Mouse (Mus musculus): ENCODE results near the gene Gdpd2. TPM values are rescaled to one million over a fixed set of nuclear protein-coding genes. Genes with fewer than 3 reads are reported as not detected.
A peak's percentile ranks its signal among the peaks of the same experiment; 100 is the strongest.

The Gdpd2 gene
- 3.6 and 3.8 TPM in 2 replicates for polyA plus RNA-seq (2016; fragmentation: Nextera tagmentation; extraction: Ambion mirVana)

DNA sequence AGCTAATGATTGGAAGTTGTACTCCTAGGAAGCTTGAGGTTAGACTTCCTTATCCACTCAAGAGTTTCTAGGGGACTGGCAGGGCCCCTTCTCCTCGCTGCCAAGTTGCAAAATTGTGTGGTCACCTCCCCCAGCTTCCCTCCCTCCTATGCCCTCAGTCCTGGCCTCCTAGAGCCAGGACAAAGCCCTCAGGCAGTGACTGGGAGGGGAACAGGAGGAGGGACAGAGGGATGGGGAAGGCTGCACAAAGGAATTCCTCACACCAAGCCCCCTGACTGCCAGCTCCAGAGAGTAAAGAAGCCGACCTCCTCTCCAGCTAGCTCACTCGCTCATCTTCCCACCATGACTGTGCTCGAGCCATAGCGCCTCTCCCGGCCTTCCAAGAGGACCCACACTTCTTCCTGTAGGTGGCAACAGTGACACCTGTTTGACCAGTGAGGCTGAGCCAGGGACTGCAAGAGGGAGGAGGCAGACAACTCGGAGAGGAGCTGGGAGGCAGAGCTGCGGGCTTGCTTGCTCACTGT is at the start of gene Gdpd2:
Gene Gdpd2, plus strand, starts transcription at position 209 of the 524 bp plus-strand sequence.
- peaks cover 29% of the 10 kb centered on the region for H3K36me3 ChIP-seq (replicated peaks)
- peak; percentile 51 for DNase-seq (ENCODE audit: extremely low spot score, low spot score)
- H3K4me3 ChIP-seq, result peak within 1 kb of the TSS; percentile 41
- WGBS, result 19% methylated on average over 8 of the region's 8 CpGs
- H3K27me3 ChIP-seq (ENCODE audit: poor library complexity, severe bottlenecking), result peaks cover 96% of the 10 kb centered on the region
- peak within 1 kb of the TSS; percentile 67 for H3K27ac ChIP-seq
- H3K9me3 ChIP-seq, result no peaks in the 10 kb centered on the region
- H3K4me1 ChIP-seq, result peaks cover 34% of the 10 kb centered on the region

DNA sequence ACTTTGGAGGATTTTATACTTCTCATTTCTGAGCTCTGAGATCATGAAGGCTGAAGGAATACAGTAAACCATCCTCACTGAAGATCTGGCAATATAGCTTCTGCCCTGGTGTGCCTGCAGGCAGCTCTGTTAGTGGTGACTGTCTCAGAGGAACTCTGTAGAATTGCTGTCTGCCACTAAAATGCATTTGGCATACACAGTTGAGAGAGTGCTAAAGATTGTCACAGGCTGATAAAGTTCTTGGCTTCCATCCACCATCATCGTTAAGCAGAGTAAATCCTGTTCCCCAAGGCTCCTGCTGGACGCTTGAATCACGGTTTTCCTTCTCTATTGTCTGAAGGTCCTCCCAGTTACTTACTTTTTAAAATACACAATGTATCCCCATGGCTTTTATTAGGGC is 43.1 kb upstream of the Gdpd2 start:
- H3K4me1 ChIP-seq, result no peaks in the 10 kb centered on the region
- H3K4me3 ChIP-seq, result no peak overlapping the region
- no peak overlapping the region for H3K27ac ChIP-seq
- H3K27me3 ChIP-seq (ENCODE audit: poor library complexity, severe bottlenecking), result peaks cover 56% of the 10 kb centered on the region
- no peaks in the 10 kb centered on the region for H3K9me3 ChIP-seq
- DNase-seq (ENCODE audit: extremely low spot score, low spot score), result no peak
- H3K36me3 ChIP-seq (replicated peaks), result peaks cover 45% of the 10 kb centered on the region
- 70% methylated on average over 3 of the region's 3 CpGs for WGBS

DNA sequence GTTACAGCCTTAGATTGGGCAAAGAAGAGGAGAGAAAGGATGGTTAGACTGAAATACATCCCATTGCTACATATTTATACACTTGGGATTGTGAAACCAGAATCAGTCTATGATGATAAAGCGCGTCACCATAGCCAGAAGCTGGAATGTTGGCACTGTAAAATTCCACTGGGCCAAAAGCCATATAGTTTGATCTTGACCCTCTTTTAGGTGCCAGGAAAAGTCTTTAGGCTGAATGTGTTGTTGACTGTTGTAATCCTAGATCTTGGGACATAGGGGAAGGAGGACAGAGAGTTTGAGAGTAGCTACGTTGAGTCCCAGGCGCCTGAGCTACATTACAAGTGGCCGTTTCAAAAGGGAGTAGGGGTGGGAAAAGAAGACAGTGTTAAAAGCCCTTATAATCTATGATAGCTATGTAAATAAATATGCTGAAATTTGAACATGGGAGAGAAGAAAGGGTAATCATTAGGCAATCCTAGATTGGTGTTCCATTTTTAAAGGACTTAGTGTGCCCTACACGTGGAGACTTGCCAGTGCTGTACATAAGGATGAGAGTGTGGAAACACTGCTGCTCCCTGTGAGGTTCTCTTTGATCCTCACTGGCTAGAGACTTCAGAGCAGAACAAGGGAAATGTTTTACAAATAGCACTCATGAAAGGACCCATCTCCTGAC is 42.2 kb upstream of the Gdpd2 start:
- H3K27ac ChIP-seq, result no peak overlapping the region
- H3K27me3 ChIP-seq (ENCODE audit: poor library complexity, severe bottlenecking), result peaks cover 63% of the 10 kb centered on the region
- no peak for DNase-seq (ENCODE audit: extremely low spot score, low spot score)
- H3K4me1 ChIP-seq, result no peaks in the 10 kb centered on the region
- no peak overlapping the region for H3K4me3 ChIP-seq
- 83% methylated on average over 6 of the region's 6 CpGs for WGBS
- peaks cover 50% of the 10 kb centered on the region for H3K36me3 ChIP-seq (replicated peaks)
- no peaks in the 10 kb centered on the region for H3K9me3 ChIP-seq

DNA sequence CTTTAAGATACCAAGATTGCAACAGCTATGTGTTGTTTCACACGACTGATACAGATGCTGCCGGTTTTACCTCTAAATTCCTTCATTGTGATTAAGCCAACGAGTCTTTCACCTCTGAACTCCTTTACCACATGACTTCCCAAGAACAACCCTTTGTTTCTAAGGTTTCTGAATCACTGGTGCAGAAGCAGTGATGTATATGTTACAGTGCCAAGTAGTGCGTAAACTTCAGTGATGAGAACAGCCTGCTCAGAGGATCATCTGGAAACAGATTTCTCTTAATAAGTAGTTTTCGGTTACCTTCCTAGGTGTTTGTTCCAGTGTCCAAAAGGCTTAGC is 41.7 kb upstream of the Gdpd2 start:
- Histone ChIP-seq H3K36me3 (replicated peaks) (peaks cover 50% of the 10 kb centered on the region), H3K4me1 (no peaks in the 10 kb centered on the region), H3K27ac (no peak overlapping the region), H3K4me3 (no peak overlapping the region), H3K27me3 (ENCODE audit: poor library complexity, severe bottlenecking) (peaks cover 66% of the 10 kb centered on the region), H3K9me3 (no peaks in the 10 kb centered on the region)
- WGBS, result 80% methylated on average over 5 of the region's 5 CpGs
- DNase-seq (ENCODE audit: extremely low spot score, low spot score), result no peak

DNA sequence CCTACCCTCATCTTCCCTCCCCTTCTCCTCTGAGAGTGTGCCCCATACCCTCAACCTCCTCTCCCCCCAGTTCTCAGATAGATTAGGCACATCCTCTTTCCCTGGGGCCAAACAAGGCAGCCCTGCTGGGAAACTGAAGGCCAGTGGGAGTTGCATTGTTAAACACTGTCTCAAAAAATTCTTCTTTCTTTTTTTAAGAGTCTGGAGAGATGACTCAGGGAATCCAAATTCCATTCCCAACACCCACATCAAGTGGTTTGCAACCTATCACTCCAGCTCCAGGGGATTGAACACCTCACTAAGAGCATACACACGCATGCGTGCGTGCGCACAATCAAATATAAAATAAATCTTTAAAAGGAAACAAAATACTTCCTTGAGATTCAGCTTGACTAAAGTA is 32.9 kb upstream of the Gdpd2 start:
- peaks cover 49% of the 10 kb centered on the region for H3K27me3 ChIP-seq (ENCODE audit: poor library complexity, severe bottlenecking)
- no peak overlapping the region for H3K27ac ChIP-seq
- H3K9me3 ChIP-seq, result no peaks in the 10 kb centered on the region
- over 99% methylated on average over 4 of the region's 4 CpGs for WGBS
- no peaks in the 10 kb centered on the region for H3K4me1 ChIP-seq
- no peak overlapping the region for H3K4me3 ChIP-seq
- no peak for DNase-seq (ENCODE audit: extremely low spot score, low spot score)
- peaks cover 75% of the 10 kb centered on the region for H3K36me3 ChIP-seq (replicated peaks)

DNA sequence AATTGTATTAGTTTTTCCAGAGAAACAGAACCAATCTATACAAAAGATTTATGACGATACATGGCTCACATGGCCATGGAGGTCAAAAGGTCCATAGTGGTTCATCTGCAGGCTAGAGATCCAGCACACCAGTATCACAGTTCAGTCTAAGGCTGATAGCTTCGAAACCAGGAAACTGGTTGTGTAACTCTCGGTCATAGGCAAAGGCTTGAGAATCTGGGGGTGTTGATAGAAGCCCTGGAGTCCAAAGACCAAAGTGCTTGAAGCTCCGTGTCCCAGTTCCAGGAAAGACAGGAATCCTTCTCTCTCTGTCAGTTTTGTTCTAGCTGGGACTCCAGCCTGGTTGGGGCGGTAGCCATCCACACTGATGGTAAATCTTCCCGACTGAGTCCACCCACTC is 21.6 kb upstream of the Gdpd2 start:
- no peak for DNase-seq (ENCODE audit: extremely low spot score, low spot score)
- peaks cover 48% of the 10 kb centered on the region for H3K27me3 ChIP-seq (ENCODE audit: poor library complexity, severe bottlenecking)
- no peak overlapping the region for H3K4me3 ChIP-seq
- no peaks in the 10 kb centered on the region for H3K4me1 ChIP-seq
- H3K27ac ChIP-seq, result no peak overlapping the region
- WGBS, result 94% methylated on average over 6 of the region's 6 CpGs
- H3K36me3 ChIP-seq (replicated peaks), result peaks cover 80% of the 10 kb centered on the region
- H3K9me3 ChIP-seq, result no peaks in the 10 kb centered on the region

DNA sequence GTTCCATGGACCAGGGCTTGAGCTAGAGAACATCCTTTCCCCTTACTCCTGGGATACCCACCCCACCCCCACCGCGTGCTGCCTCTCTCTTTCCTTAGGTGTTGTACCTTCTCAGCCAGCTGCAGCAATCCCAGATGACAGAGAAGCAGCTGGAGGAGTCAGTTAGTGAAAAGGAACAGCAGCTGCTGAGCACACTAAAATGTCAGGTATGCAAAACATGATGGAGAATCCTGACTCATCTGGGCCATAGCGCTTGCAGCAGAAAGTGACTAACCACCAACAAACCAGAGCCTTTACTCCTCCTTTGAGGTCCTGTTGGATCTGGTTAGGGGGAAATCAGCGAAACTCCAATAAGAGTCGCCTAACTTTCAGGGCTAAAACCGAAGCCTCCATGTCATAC is 13.5 kb upstream of the Gdpd2 start:
- Histone ChIP-seq H3K27ac (no peak overlapping the region), H3K9me3 (no peaks in the 10 kb centered on the region), H3K27me3 (ENCODE audit: poor library complexity, severe bottlenecking) (peaks cover 80% of the 10 kb centered on the region), H3K4me3 (no peak overlapping the region), H3K4me1 (no peaks in the 10 kb centered on the region), H3K36me3 (replicated peaks) (peaks cover 96% of the 10 kb centered on the region)
- no peak for DNase-seq (ENCODE audit: extremely low spot score, low spot score)
- 97% methylated on average over 6 of the region's 6 CpGs for WGBS

DNA sequence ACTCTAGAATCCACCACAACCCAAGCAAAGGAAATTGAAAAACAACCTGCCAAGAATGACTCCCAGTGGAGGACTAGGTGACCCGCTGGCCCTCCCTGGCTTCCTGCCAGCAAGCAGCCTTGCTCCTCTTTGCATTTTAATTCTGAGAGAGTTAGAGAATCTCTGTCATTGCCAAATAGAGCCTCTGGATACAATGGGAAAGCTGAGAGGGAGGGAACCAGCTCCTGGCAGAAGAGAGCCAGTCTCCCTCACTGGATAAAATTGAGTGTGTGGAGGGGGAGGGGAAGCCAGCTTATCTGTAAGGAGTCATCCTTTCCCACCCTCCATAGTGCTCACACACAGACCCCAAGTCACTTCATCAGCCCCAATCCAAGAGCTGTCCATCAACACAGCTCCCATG is 726 bp upstream of the Gdpd2 start:
- Histone ChIP-seq H3K27me3 (ENCODE audit: poor library complexity, severe bottlenecking) (peaks cover 99% of the 10 kb centered on the region), H3K4me3 (no peak overlapping the region), H3K36me3 (replicated peaks) (peaks cover 35% of the 10 kb centered on the region), H3K9me3 (no peaks in the 10 kb centered on the region), H3K4me1 (peaks cover 34% of the 10 kb centered on the region), H3K27ac (peak overlapping the region; percentile 67; the same call in 1 of the 2 replicates)
- DNase-seq (ENCODE audit: extremely low spot score, low spot score), result no peak
- 42% methylated on average over 1 of the region's 1 CpGs for WGBS

DNA sequence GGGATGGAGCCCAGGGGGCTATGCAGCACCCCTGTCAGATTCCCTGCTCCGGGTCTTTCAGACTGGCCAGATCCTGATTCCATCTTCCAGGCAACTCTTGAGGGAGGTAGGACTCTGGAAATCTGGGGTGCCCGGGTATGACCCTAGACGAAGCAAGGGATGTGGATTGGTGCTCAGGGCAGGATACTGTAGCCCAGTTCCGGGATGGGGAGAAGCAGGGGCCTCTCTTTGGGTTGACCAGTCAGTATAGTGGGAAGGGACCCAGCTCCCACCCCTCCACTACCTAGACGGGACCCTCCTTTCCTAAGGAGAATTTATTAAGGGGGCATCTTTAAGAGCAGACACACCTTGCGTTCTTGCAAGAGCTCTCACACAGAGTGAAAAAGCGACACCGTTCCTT is 593 bp downstream of the Gdpd2 start:
- H3K27ac ChIP-seq, result peak overlapping the region; percentile 67
- H3K27me3 ChIP-seq (ENCODE audit: poor library complexity, severe bottlenecking), result peaks cover 93% of the 10 kb centered on the region
- H3K9me3 ChIP-seq, result no peaks in the 10 kb centered on the region
- H3K4me1 ChIP-seq, result peaks cover 34% of the 10 kb centered on the region
- H3K4me3 ChIP-seq, result peak overlapping the region; percentile 41
- H3K36me3 ChIP-seq (replicated peaks), result peaks cover 24% of the 10 kb centered on the region
- no peak for DNase-seq (ENCODE audit: extremely low spot score, low spot score)
- 28% methylated on average over 8 of the region's 8 CpGs for WGBS

DNA sequence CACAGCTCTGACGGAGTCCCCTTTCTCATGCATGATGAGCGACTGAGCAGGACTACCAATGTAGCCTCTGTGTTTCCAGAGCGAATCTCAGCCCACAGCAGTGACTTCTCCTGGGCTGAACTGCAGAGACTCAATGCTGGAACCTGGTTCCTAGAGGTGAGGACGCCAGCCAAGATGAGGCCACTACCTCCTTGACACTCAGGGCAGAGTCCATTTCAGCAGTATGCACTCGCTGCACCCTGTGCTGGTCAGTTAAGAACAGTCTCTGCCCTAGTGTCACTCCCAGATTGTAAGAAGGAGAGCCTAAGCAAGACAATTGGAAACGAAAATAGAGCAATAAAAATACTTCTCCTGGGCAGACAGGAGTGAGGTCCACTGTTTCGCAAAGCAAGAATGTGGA is 4.7 kb downstream of the Gdpd2 start:
- WGBS, result 80% methylated on average over 7 of the region's 7 CpGs

DNA sequence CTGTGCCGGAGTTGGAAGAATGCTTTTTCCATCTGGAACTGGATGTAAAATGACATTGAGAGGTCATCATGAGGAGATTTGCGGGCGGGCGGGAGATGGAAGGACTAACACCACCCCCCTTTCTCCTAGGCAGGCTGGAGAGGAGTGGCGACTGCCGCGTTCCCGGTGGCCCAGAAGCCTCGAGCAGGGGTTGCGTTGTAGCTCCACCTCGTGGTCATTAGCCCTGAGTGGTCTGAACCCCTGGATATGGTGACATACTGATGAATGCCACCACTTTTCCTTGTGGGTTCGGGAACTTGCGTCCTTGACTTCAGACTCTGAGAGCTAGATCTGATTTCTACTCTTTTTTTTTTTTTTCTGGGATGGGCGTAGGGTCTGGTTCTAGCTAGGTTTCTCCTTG is 9.2 kb downstream of the Gdpd2 start:
- 17% methylated on average over 14 of the region's 14 CpGs for WGBS
- Histone ChIP-seq H3K36me3 (replicated peaks) (no peaks in the 10 kb centered on the region), H3K9me3 (0 out of 2 replicates have a peak, but pooled peaks cover 2% of the 10 kb centered on the region), H3K4me3 (peak overlapping the region; percentile 43), H3K4me1 (peaks cover 14% of the 10 kb centered on the region), H3K27ac (no peak overlapping the region), H3K27me3 (ENCODE audit: poor library complexity, severe bottlenecking) (peaks cover 81% of the 10 kb centered on the region)
- peak; percentile 36 for DNase-seq (ENCODE audit: extremely low spot score, low spot score)

More for the DNA sequence above, 4.7 kb downstream of the Gdpd2 start:
- Histone ChIP-seq H3K9me3 (no peaks in the 10 kb centered on the region), H3K27ac (no peak overlapping the region), H3K36me3 (replicated peaks) (no peaks in the 10 kb centered on the region), H3K4me3 (no peak overlapping the region), H3K27me3 (ENCODE audit: poor library complexity, severe bottlenecking) (peaks cover 94% of the 10 kb centered on the region), H3K4me1 (peaks cover 23% of the 10 kb centered on the region)
- DNase-seq (ENCODE audit: extremely low spot score, low spot score), result no peak

DNA sequence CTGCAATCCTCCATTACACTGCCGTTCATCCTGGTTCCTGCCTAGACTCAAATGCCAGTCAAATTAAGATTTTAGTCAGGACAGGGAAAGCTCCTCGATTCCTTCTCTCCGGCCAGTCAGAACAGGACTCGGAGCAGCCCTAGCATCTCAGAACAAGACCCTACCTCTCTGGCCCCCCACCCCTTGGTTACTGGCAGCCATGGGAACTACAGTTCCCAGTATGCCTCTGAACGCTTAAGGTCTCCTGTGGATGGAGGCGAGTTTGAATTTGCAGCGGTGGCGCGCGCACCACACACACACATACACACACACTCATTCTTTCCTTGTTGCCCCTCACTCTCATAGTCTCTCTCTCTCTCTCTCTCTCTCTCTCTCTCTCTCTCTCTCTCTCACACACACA is 9.8 kb downstream of the Gdpd2 start:
- Histone ChIP-seq H3K4me3 (peak overlapping the region; percentile 43), H3K4me1 (peaks cover 14% of the 10 kb centered on the region), H3K27ac (no peak overlapping the region), H3K36me3 (replicated peaks) (no peaks in the 10 kb centered on the region), H3K27me3 (ENCODE audit: poor library complexity, severe bottlenecking) (peaks cover 76% of the 10 kb centered on the region), H3K9me3 (0 out of 2 replicates have a peak, but pooled peaks cover 2% of the 10 kb centered on the region)
- DNase-seq (ENCODE audit: extremely low spot score, low spot score), result no peak
- WGBS, result 24% methylated on average over 10 of the region's 10 CpGs

DNA sequence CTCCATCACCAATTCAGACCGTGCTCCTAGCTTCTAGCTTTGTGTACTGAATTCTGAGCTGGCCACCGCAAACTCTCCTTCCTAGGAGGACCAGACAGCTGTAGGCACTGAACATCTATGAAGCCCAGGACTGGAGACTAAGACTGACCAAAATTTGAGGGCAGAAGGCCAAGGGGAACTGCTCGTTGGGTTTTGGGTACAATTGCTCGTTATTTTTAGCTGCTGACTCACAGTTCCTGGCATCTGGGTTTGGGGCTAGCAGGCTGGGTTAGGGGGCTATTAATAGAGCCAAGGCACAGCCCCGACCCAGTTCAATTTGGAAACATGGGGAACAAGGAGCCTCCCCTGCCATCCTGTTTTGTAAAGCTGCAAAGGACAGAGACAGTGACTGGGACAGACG is 11.1 kb downstream of the Gdpd2 start:
- no peak for DNase-seq (ENCODE audit: extremely low spot score, low spot score)
- no peak overlapping the region for H3K27ac ChIP-seq
- H3K36me3 ChIP-seq (replicated peaks), result no peaks in the 10 kb centered on the region
- H3K4me1 ChIP-seq, result peaks cover 14% of the 10 kb centered on the region
- H3K9me3 ChIP-seq, result 0 out of 2 replicates have a peak, but pooled peaks cover 2% of the 10 kb centered on the region
- peaks cover 68% of the 10 kb centered on the region for H3K27me3 ChIP-seq (ENCODE audit: poor library complexity, severe bottlenecking)
- WGBS, result 68% methylated on average over 6 of the region's 6 CpGs
- no peak overlapping the region for H3K4me3 ChIP-seq

Measured in forebrain, embryonic 10.5 days (tissue).